Mouse (Mus musculus) embryo, embryonic 10 days (tissue): ENCODE measurements at regions not wholly inside any gene's neighbourhood (a gene's known extent, or its start where the extent isn't known, plus 50 kb on each side); places are given as distances from the start of the nearest gene placed in this dataset.

ENCODE experiments used
- DNase-seq: peaks from one replicate; pipeline ENCODE4 v3.0.0-alpha.2; 2015; ENCODE audit warnings: low spot score

GRCm38 (mm10) chr4:137160526-137160925, 111.9 kb upstream of the Zbtb40 start:
- no peak for DNase-seq

- DNase-seq: no peak
Observed at GRCm38 (mm10) chr4:137158201-137158600, 109.6 kb upstream of the Zbtb40 start.

GRCm38 (mm10) chr4:137156441-137157105, 108.0 kb upstream of the Zbtb40 start:
- DNase-seq: no peak

GRCm38 (mm10) chr4:137148756-137149155, 100.2 kb upstream of the Zbtb40 start:
- DNase-seq: no peak

GRCm38 (mm10) chr4:137147795-137148194, 99.2 kb upstream of the Zbtb40 start:
- DNase-seq: no peak

- no peak for DNase-seq
Observed at GRCm38 (mm10) chr4:137146326-137146725, 97.7 kb upstream of the Zbtb40 start.

- peak; percentile 83 for DNase-seq
Observed at GRCm38 (mm10) chr4:137142316-137142715, 93.7 kb upstream of the Zbtb40 start.

GRCm38 (mm10) chr4:137139051-137139705, 90.6 kb upstream of the Zbtb40 start:
- DNase-seq: no peak

GRCm38 (mm10) chr4:137138127-137138526, 89.5 kb upstream of the Zbtb40 start:
- DNase-seq: no peak

- no peak for DNase-seq
Observed at GRCm38 (mm10) chr4:137136313-137136712, 87.7 kb upstream of the Zbtb40 start.

- no peak for DNase-seq
Observed at GRCm38 (mm10) chr4:137135792-137136191, 87.2 kb upstream of the Zbtb40 start.

GRCm38 (mm10) chr4:137134553-137134952, 86.0 kb upstream of the Zbtb40 start:
- DNase-seq: no peak

- peak; percentile 39 for DNase-seq
Observed at GRCm38 (mm10) chr4:137133789-137134188, 85.2 kb upstream of the Zbtb40 start.

- peak; percentile 32 for DNase-seq
Observed at GRCm38 (mm10) chr4:137130619-137131212, 82.1 kb upstream of the Zbtb40 start.

- peak; percentile 59 for DNase-seq
Observed at GRCm38 (mm10) chr4:137128152-137128551, 79.6 kb upstream of the Zbtb40 start.

GRCm38 (mm10) chr4:137121684-137122083, 73.1 kb upstream of the Zbtb40 start:
- DNase-seq: no peak

- DNase-seq: no peak
Observed at GRCm38 (mm10) chr4:137120597-137120996, 72.0 kb upstream of the Zbtb40 start.

- peak; percentile 45 for DNase-seq
Observed at GRCm38 (mm10) chr4:137118332-137118715, 69.7 kb upstream of the Zbtb40 start.

- DNase-seq: peak; percentile 95
Observed at GRCm38 (mm10) chr4:137117471-137118331, 69.1 kb upstream of the Zbtb40 start.

- DNase-seq: no peak
Observed at GRCm38 (mm10) chr4:137115062-137115461, 66.5 kb upstream of the Zbtb40 start.

GRCm38 (mm10) chr4:137110276-137110675, 61.7 kb upstream of the Zbtb40 start:
- DNase-seq: no peak

- DNase-seq: no peak
Observed at GRCm38 (mm10) chr4:137104447-137105044, 55.9 kb upstream of the Zbtb40 start.
